Mouse (Mus musculus): ENCODE data around the gene Tmem167.
"Not testable (repeated sequence)": the region's sequence is repeated elsewhere in the genome, so short reads cannot be mapped to it uniquely, and the experiment has no call there.

Tmem167 gene

GRCm38 (mm10) chr13:90088962-90089824 lies at the start of gene Tmem167, which contains the start of gene Xrcc4:
Gene Tmem167 (plus strand): TSS chr13:90089123.
Gene Xrcc4 (minus strand): TSS chr13:90089608.
- DNase-seq, result peak; percentile 99

GRCm38 (mm10) chr13:90039613-90040012 lies 49.3 kb upstream of the Tmem167 start:
- no peak for DNase-seq

GRCm38 (mm10) chr13:90051735-90052134 lies 37.2 kb upstream of the Tmem167 start:
- DNase-seq, result no peak

GRCm38 (mm10) chr13:90052408-90052807 lies 36.5 kb upstream of the Tmem167 start:
- DNase-seq, result no peak

GRCm38 (mm10) chr13:90061877-90062276 lies 27.0 kb upstream of the Tmem167 start:
- no peak for DNase-seq

- no peak for DNase-seq
Measured at GRCm38 (mm10) chr13:90089825-90090183, 881 bp downstream of the Tmem167 start.

GRCm38 (mm10) chr13:90101514-90101913 lies 12.6 kb downstream of the Tmem167 start:
- no peak for DNase-seq

GRCm38 (mm10) chr13:90106139-90106538 lies 17.2 kb downstream of the Tmem167 start:
- DNase-seq, result no peak

GRCm38 (mm10) chr13:90108746-90109145 lies 19.8 kb downstream of the Tmem167 start:
- not testable (repeated sequence) for DNase-seq

GRCm38 (mm10) chr13:90111681-90112080 lies 22.8 kb downstream of the Tmem167 start:
- no peak for DNase-seq

GRCm38 (mm10) chr13:90136156-90136910 lies 47.4 kb downstream of the Tmem167 start:
- DNase-seq, result peak; percentile 74

- no peak for DNase-seq
Measured at GRCm38 (mm10) chr13:90141681-90142080, 52.8 kb downstream of the Tmem167 start.

- DNase-seq, result no peak
Measured at GRCm38 (mm10) chr13:90143245-90143644, 54.3 kb downstream of the Tmem167 start.

- DNase-seq, result no peak
Measured at GRCm38 (mm10) chr13:90151881-90152280, 63.0 kb downstream of the Tmem167 start.

- DNase-seq, result no peak
Measured at GRCm38 (mm10) chr13:90152536-90153273, 63.8 kb downstream of the Tmem167 start.

GRCm38 (mm10) chr13:90164147-90164546 lies 75.2 kb downstream of the Tmem167 start:
- no peak for DNase-seq

GRCm38 (mm10) chr13:90167044-90167443 lies 78.1 kb downstream of the Tmem167 start:
- no peak for DNase-seq

- DNase-seq, result no peak
Measured at GRCm38 (mm10) chr13:90170100-90170781, 81.3 kb downstream of the Tmem167 start.

- DNase-seq, result no peak
Measured at GRCm38 (mm10) chr13:90170782-90171179, 81.9 kb downstream of the Tmem167 start.

GRCm38 (mm10) chr13:90171390-90171789 lies 82.5 kb downstream of the Tmem167 start:
- DNase-seq, result no peak

GRCm38 (mm10) chr13:90175662-90176061 lies 86.7 kb downstream of the Tmem167 start:
- DNase-seq, result no peak

GRCm38 (mm10) chr13:90182262-90182661 lies 93.3 kb downstream of the Tmem167 start:
- no peak for DNase-seq

GRCm38 (mm10) chr13:90183536-90183935 lies 94.6 kb downstream of the Tmem167 start:
- no peak for DNase-seq

Measured in layer of hippocampus, adult 9-11 months (tissue).